Mouse (Mus musculus) spleen, postnatal 10 days (tissue): ENCODE results near the gene Magi1.
A peak's percentile ranks its signal among the peaks of the same experiment; 100 is the strongest.
"Not testable (repeated sequence)": the region's sequence is repeated elsewhere in the genome, so short reads cannot be mapped to it uniquely, and the experiment has no call there.

Source experiments
- DNase-seq, 2 experiments: peaks; one replicate each; pipeline ENCODE4 v3.0.0; 2021 to 2022; ENCODE audit warnings: low spot score in 2 of 2

Gene Magi1

GRCm38 (mm10) chr6:93648581-93649230 lies 635.0 kb downstream of the Magi1 start:
- DNase-seq = peak in 1 of 2 experiments; percentile 25

- not testable (repeated sequence) for DNase-seq
Measured at GRCm38 (mm10) chr6:93629735-93630291, 653.9 kb downstream of the Magi1 start.

- DNase-seq = no peak
Measured at GRCm38 (mm10) chr6:93627200-93627599, 656.5 kb downstream of the Magi1 start.
